Mouse (Mus musculus) kidney, adult 9 months (tissue): ENCODE data around the gene Rab15.
"Not testable (repeated sequence)": the region's sequence is repeated elsewhere in the genome, so short reads cannot be mapped to it uniquely, and the experiment has no call there.

ENCODE experiments used
- DNase-seq: peaks from one replicate; pipeline ENCODE4 v3.0.0; 2022

Rab15 gene

GRCm38 (mm10) chr12:76822651-76823041 lies at the start of gene Rab15:
Rab15 (minus strand) TSS chr12:76822908.
- no peak for DNase-seq

GRCm38 (mm10) chr12:76869561-76869960 lies 46.9 kb upstream of the Rab15 start:
- no peak for DNase-seq

DNA sequence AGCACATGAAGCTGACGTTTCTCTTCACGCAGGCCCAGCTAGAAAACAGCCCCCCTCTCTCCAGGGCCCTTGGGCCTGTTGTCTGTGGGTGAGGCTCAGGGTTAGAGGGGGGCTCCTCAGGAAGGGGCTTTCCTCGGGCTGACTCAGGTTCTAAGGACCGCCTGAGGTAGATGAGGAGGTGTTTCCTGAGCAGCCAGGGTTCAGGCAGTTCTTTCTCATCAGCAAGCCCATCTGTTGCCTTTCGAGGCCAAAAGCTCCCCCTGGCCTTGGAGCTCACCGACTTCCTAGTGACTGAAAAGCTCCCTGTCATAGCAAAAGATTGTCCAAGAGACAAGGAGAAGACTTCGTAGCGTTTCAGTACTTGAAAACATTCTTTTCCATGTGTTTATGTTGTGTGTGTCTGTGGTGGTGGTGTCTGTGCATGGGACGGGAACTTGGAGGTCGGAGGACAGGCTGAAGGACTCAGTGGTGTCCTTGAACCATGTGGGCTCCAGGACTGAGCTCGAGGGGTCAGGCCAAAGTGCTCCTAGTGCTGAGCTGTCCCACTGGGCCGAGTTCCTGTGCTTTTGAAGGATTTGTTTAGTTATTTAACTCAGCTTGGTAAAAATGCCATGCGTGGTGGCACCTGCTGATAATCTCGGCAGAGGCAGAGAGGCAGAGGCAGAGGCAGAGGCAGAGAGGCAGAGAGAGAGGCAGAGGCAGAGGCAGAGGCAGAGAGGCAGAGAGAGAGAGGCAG lies 45.9 kb upstream of the Rab15 start:
- DNase-seq = no peak

GRCm38 (mm10) chr12:76867586-76868280 lies 45.0 kb upstream of the Rab15 start:
- no peak for DNase-seq

- no peak for DNase-seq
These were observed 42.6 kb upstream of the Rab15 start for GRCm38 (mm10) chr12:76865266-76865665.

DNA sequence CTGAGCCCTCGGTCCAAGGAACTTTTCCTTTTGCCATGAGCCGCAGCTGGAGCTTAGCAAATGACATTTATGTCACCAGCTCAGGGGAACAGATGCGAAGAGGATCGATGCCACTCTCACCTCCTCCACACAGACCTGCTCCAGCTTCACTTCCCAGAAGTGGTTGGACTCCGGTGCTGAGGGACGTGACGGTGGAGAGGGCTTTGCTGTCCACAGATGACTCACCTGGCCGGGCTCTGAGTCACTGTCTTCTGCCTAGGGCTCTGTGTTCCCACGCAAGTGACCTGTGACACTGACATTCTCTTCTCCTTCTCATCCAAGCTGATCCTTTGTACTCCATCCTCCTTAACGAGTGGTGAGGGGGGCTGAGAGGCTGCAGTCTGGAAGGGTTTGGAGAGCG lies 40.9 kb upstream of the Rab15 start:
- no peak for DNase-seq

DNA sequence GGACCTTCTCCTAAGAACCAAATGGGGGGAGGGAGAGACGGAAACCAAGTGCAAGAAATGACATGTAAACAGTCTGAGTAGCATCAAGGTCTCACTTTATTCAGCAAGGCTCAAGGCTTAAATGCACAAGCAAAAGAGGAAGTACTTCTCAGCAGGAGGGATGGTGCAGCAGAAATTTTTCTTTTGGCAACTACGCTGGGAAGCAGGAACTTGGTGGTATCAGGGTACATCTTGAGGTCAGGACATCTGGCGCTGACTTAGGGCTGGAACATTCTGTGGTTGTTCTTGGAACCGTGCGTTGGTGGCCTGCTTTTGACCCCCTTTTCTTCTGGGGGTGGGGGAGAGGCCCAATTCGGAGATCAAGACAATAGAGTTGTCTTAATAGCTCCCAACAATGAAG lies 36.1 kb upstream of the Rab15 start:
- DNase-seq = not testable (repeated sequence)

- DNase-seq = no peak
These were observed 34.4 kb upstream of the Rab15 start for GRCm38 (mm10) chr12:76857087-76857486.

GRCm38 (mm10) chr12:76853378-76854142 lies 30.9 kb upstream of the Rab15 start:
- DNase-seq = no peak

GRCm38 (mm10) chr12:76852419-76852818 lies 29.7 kb upstream of the Rab15 start:
- DNase-seq = no peak

DNA sequence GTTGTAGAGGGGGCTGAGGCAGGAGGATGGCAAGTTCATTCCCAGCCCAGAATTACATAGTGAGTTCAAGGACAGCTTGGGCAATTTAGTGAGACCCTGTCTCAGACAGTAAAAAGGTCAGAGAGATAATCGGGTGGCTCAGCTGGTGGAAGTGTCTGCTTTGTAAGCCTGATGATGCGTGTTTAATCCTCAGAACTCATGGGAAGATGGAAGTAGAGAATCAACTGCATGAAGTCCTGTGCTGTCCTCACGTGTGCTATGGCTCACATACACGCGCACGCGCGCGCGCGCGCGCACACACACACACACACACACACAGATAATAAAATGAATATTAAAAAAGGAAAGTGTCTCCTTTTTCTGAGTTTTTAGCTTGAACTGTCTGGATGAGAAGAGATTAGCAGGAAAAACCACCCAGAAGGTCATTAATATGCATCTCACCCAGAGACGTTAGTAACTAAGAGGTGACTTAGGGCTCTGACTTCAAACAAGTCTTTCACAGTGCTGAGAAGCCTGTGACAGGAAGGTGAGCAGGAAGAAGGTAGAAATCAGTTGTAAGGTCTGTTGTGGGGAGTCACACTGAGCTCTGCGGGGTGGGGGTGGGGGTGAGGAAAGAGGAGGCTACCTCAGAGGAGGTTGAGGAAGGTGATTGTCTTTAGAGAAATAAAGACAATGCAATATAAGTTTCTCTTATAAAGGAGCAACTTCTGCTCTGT lies 21.8 kb upstream of the Rab15 start:
- no peak for DNase-seq

- no peak for DNase-seq
These were observed 17.4 kb upstream of the Rab15 start for GRCm38 (mm10) chr12:76840081-76840480.

GRCm38 (mm10) chr12:76839298-76839697 lies 16.6 kb upstream of the Rab15 start:
- no peak for DNase-seq

DNA sequence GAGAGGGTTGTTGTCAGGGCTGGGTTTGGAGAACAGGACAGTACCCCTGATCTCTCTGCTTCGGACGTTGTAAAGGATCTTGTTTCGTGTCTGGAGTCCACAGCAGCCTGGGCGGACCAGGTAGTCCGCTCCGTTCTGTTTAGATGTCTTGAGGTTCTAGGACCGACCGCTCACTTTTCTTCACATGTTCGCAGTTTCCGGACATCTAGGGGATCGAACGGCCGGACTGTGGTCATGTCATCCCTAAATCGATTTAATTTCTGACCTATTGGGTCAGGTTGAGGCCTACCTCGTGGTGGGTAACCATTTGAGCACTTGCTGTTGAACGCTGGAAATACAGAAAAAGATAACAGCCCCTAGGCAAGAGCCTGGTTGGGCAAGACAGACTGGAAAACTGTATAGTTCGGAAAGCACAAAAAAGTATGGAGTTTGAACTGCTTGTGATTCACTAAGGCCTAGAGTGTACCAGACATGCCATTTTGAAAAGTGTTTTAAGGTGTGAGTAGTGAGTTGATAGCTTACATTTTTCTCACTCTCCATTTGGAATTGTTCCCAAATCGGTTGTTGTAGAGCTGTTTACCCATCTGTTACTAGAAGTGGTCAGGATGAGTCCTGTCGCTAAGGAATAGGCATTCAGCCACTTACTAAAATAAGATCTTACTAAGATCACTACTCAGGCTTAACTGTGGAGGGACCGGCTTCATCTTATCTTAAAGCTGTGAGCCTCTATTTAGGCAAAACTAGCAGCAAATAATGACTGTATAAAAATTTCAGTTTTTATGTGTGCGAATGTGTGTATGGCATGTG lies 15.3 kb upstream of the Rab15 start:
- DNase-seq = no peak

DNA sequence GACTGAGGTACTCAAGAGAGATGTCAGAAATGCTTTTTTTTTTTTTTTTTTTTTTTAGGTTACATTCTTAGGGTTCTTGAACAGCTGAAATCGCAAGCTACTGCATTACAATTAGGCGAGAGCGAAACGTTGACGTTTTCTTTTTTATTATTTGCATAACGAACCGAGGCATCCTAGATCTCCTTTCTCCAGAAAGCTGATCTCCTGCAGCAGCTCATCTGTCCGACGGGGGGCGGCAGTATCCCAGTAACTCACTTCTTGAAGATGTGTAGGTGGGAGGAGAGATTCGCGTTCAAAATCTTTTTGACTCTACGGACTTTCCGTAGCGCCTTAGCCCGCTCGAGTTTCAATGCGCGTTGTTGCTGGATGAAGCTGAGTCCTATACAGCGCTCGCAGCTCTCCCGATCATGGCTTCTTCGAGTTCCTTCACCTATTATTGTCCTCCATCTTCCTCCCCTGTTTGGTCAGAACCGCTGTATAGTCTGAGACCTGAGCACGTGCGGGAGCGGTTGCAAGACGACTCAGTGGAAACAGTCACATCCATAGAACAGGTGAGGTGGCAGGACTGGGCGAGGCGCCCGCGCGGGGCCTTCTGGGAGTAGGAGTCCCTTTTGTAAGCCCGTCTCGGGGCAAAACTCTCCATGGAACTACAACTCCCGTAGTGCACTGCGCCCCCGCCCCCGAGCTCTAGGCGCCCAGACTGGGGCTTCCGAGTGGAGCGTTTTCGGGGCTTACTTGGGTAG lies 14.6 kb upstream of the Rab15 start:
- DNase-seq = peak; percentile 99

- peak; percentile 40 for DNase-seq
These were observed 10.0 kb upstream of the Rab15 start for GRCm38 (mm10) chr12:76832704-76833103.

DNA sequence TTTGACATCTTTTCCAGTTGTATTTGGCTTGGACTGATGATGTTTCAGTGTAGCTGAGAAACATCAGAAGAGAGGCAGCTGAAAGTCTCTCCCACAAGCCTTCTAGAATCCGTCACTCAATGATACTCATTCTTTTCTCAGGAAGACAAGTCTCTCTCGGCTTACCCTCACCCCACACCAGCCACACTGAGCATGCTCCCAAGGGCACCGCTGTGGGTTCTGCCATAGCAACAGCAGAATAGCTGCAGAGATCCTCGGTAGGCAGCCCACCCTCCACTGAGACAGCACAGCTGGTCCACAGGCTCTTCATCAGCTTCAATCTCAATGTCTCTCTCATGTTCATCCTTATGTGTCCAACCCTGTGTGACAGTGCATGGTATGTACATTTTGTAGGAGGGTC lies 2.6 kb upstream of the Rab15 start:
- no peak for DNase-seq

GRCm38 (mm10) chr12:76822002-76822650 lies 582 bp downstream of the Rab15 start:
- no peak for DNase-seq

- no peak for DNase-seq
These were observed 2.1 kb downstream of the Rab15 start for GRCm38 (mm10) chr12:76820615-76821014.

DNA sequence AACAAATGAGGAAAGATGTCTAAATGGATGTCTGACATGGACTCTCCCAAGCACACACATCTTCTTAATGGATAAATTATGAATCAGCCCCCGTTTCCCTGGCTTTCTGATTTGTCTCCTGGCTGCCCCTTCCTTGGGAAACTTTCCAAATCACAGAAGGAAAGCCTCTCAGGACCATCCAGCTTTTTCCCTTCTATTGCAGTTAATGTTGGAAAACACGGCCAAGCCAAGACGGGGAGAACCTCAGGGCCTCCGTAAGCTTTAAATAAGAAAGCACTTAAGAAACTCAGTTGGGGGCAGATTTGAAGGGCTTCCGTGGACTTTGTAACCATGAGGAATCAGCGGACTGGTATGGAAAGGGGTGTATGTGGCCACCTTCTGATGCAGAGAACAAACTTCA lies 2.9 kb downstream of the Rab15 start:
- DNase-seq = no peak

DNA sequence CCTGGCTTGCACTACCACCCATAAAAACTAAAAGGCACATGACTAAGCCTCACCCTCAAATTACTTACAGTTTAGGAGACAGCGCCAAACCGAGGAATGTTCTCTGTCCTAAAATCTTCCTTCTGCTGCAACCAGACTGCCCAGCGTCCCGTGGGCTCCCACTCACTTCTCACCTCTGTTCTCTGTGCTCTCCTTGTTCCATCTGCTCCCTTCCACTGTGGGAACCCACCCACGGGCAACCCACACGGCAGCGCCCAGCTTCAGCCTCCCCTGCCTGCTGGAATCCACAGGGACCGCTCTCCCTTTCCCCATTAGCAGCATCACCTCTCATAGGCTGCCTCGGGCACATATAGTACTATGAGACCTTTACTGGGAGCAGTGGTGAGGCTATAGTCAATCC lies 3.8 kb downstream of the Rab15 start:
- no peak for DNase-seq
